Mouse (Mus musculus) liver, postnatal 0 days (tissue): ENCODE measurements at regions not wholly inside any gene's neighbourhood (a gene's known extent, or its start where the extent isn't known, plus 50 kb on each side); places are given as distances from the start of the nearest gene placed in this dataset.

ENCODE experiments used
- ATAC-seq: fragments of 200-750 bp; cut with Nextera tagmentation; 2 replicates; pipeline ENCODE4 v1.8.0; 2017; ENCODE audit warnings: mild to moderate bottlenecking, moderate library complexity
- DNase-seq: peaks from one replicate; pipeline ENCODE4 v3.0.0-alpha.2; 2016
- H3K27ac ChIP-seq: fragments of 300-500 bp; sonication (generic); 2 replicates; pipeline ENCODE4 v1.5.1; 2014; ENCODE audit warnings: antibody characterized with exemption, moderate library complexity, mild to moderate bottlenecking, low read depth
- H3K27me3 ChIP-seq: fragments of 300-500 bp; sonication (generic); 2 replicates; pipeline ENCODE4 v1.6.1; 2014; ENCODE audit warnings: low read length, control low read depth, mixed read lengths; ENCODE audit not compliant: insufficient read depth
- H3K36me3 ChIP-seq: fragments of 300-500 bp; sonication (generic); replicated peaks from 2 replicates; pipeline ENCODE4 v1.6.1; 2014; ENCODE audit warnings: mild to moderate bottlenecking, control low read depth, low read length, moderate library complexity, mixed read lengths; ENCODE audit not compliant: insufficient read depth
- H3K4me1 ChIP-seq: fragments of 300-500 bp; sonication (generic); 2 replicates; pipeline ENCODE4 v1.6.1; 2014; ENCODE audit warnings: antibody characterized with exemption, mild to moderate bottlenecking, control low read depth; ENCODE audit not compliant: insufficient read depth
- H3K4me2 ChIP-seq: fragments of 300-500 bp; sonication (generic); 2 replicates; pipeline ENCODE4 v1.6.1; 2014; ENCODE audit warnings: low read depth, mild to moderate bottlenecking, low read length, moderate library complexity, mixed read lengths
- H3K4me3 ChIP-seq: fragments of 300-500 bp; sonication (generic); 2 replicates; pipeline ENCODE4 v1.5.1; 2014; ENCODE audit warnings: low read depth, low read length
- H3K9ac ChIP-seq: fragments of 300-500 bp; sonication (generic); replicated peaks from 2 replicates; pipeline ENCODE4 v1.6.1; 2014; ENCODE audit warnings: mild to moderate bottlenecking, moderate library complexity
- H3K9me3 ChIP-seq: fragments of 300-500 bp; sonication (generic); 2 replicates; pipeline ENCODE4 v1.6.1; 2016; ENCODE audit warnings: mild to moderate bottlenecking, control low read depth, low read length, mixed read lengths
- CTCF ChIP-seq: sonication (generic); IDR thresholded peaks from 2 replicates; pipeline ENCODE4 v1.5.1; 2016; ENCODE audit warnings: antibody characterized with exemption, low read depth
- EP300 ChIP-seq: IDR thresholded peaks from 2 replicates; pipeline ENCODE4 v1.6.1; 2016; ENCODE audit warnings: antibody characterized with exemption, low read depth, mild to moderate bottlenecking
- WGBS: fragments of 180-500 bp; shearing (Covaris S2); extraction: QIAGEN DNeasy Blood & Tissue Kit; methylation state at CpG from one replicate; pipeline ENCODE4 v1.1.7; 2014; ENCODE audit not compliant: insufficient replicate concordance; 5-methylcytosine and 5-hydroxymethylcytosine counted together

GRCm38 (mm10) chr4:137216908-137217497 lies 60.3 kb upstream of the Wnt4 start:
- Histone ChIP-seq H3K4me3 (no peak overlapping the region), H3K27me3 (0 out of 2 replicates have a peak, but pooled peaks cover 5% of the 10 kb centered on the region), H3K9ac (no peak overlapping the region), H3K4me1 (no peaks in the 10 kb centered on the region), H3K27ac (no peak overlapping the region), H3K4me2 (no peak overlapping the region), H3K9me3 (peaks cover 3% of the 10 kb centered on the region; the same call in 1 of the 2 replicates), H3K36me3 (no peaks in the 10 kb centered on the region)
- ATAC-seq: no peak
- no peak for DNase-seq
- no peak for TF ChIP-seq EP300
- TF ChIP-seq CTCF: no peak
- WGBS: 61% methylated on average over 9 of the region's 9 CpGs

DNA sequence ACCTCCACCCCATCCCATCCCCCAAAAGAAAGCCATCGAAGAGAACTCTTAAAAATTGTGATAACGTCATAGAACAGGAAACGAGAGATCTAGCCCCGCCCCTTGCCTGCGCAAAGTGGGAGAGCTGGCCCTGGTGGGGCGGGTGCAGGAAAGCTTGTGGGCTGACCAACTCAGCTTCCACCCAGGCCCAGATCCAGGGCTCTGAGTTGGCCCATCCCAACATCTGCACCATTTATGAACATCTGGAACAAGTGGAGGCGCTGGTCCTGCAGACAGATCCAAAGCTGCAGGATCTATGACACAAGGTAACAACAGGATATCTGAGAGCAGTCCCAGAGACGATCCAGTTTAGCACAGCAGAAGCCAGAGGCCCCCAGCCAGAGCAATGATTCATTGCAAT lies 62.7 kb upstream of the Wnt4 start:
- no peaks in the 10 kb centered on the region for H3K36me3 ChIP-seq
- ATAC-seq: no peak

GRCm38 (mm10) chr4:137212846-137213245 lies 64.4 kb upstream of the Wnt4 start:
- DNase-seq (no peak), ATAC-seq (no peak)
- H3K4me3 ChIP-seq: no peak overlapping the region
- 0 out of 2 replicates have a peak, but pooled peaks cover 5% of the 10 kb centered on the region for H3K27me3 ChIP-seq
- no peaks in the 10 kb centered on the region for H3K36me3 ChIP-seq
- H3K9me3 ChIP-seq: no peaks in the 10 kb centered on the region
- no peak overlapping the region for H3K27ac ChIP-seq
- 46% methylated on average over 9 of the region's 9 CpGs for WGBS
- H3K9ac ChIP-seq: no peak overlapping the region
- no peak overlapping the region for H3K4me2 ChIP-seq
- TF ChIP-seq CTCF (no peak), EP300 (no peak)
- H3K4me1 ChIP-seq: no peaks in the 10 kb centered on the region

More for the DNA sequence above, 62.7 kb upstream of the Wnt4 start:
- H3K27me3 ChIP-seq: 0 out of 2 replicates have a peak, but pooled peaks cover 5% of the 10 kb centered on the region
- H3K4me3 ChIP-seq: no peak overlapping the region
- no peak overlapping the region for H3K9ac ChIP-seq
- no peak overlapping the region for H3K4me2 ChIP-seq
- TF ChIP-seq CTCF (no peak), EP300 (no peak)
- H3K27ac ChIP-seq: no peak overlapping the region
- no peak for DNase-seq
- 50% methylated on average over 8 of the region's 8 CpGs for WGBS
- H3K4me1 ChIP-seq: no peaks in the 10 kb centered on the region
- H3K9me3 ChIP-seq: no peaks in the 10 kb centered on the region

DNA sequence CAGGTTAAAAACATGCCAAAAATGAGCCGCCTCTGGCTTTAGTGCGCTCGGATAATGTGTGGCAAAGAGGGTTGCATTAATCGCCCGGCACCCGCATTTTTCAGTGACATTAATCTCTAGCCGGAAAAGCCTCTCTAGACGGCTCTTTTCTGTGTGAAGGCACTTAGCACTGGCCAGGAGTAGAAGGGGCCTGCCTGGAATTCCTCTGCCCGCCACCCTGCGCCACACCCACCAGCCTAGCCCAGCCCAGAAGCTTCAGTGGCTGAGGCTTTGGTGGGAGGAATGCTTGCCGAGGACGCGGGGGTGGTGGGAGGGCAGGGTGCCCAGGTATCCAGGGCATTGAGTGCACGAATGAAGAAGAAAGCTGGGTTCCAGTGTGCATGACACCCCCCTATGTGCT lies 65.2 kb upstream of the Wnt4 start:
- no peak overlapping the region for H3K4me3 ChIP-seq

DNA sequence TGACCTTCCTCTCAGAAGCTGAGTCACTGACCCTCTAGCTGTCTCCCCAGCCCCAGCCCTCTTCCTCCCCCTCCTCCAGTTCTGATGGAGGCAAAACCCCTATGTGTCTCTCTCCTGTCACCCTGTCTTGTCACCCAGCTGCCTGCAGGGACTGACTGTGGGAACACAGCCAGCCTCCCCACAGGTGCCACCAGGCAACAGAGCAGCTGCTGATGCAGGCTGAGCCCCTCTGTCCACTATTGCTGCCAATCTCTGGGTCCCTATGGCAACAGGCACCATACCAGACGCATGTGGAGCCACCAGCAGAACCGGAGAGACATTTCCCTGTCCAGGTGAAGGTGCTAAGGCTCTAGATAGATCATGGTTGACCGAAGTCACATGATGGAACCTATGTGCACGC lies 66.0 kb upstream of the Wnt4 start:
- Histone ChIP-seq H3K9ac (no peak overlapping the region), H3K4me1 (no peaks in the 10 kb centered on the region), H3K27ac (no peak overlapping the region), H3K36me3 (no peaks in the 10 kb centered on the region), H3K27me3 (0 out of 2 replicates have a peak, but pooled peaks cover 5% of the 10 kb centered on the region), H3K4me3 (no peak overlapping the region), H3K4me2 (no peak overlapping the region), H3K9me3 (no peaks in the 10 kb centered on the region)
- WGBS: 67% methylated on average over 4 of the region's 4 CpGs
- DNase-seq (no peak), ATAC-seq (no peak)
- TF ChIP-seq EP300: no peak

More for the DNA sequence above, 65.2 kb upstream of the Wnt4 start:
- ATAC-seq: no peak
- H3K27ac ChIP-seq: no peak overlapping the region
- no peaks in the 10 kb centered on the region for H3K36me3 ChIP-seq
- no peak overlapping the region for H3K9ac ChIP-seq
- H3K4me1 ChIP-seq: no peaks in the 10 kb centered on the region
- 0 out of 2 replicates have a peak, but pooled peaks cover 5% of the 10 kb centered on the region for H3K27me3 ChIP-seq
- TF ChIP-seq CTCF (no peak), EP300 (no peak)
- no peaks in the 10 kb centered on the region for H3K9me3 ChIP-seq
- no peak overlapping the region for H3K4me2 ChIP-seq
- DNase-seq: no peak
- WGBS: 64% methylated on average over 14 of the region's 14 CpGs

DNA sequence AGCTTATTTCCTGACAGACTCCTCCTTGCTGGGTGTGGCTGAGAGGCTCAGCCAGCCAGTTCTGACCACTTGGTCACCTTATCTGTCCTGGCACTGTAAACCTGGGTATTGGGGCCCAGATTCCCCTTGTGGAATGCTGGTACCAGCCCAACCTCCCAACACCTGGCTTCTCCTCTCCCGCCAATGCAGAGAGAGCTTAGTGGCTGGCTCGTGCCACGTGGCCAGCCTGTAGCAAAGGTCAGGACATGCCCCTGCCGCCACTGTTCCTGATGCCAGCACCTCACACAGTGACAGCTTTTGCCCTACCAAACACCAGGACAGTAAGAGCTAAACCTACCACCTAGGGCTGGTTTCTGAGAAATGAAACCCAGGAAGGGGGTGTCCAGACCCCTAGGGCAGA lies 66.8 kb upstream of the Wnt4 start:
- no peak for ATAC-seq
- Histone ChIP-seq H3K4me3 (no peak overlapping the region), H3K36me3 (no peaks in the 10 kb centered on the region), H3K4me1 (no peaks in the 10 kb centered on the region), H3K27me3 (0 out of 2 replicates have a peak, but pooled peaks cover 5% of the 10 kb centered on the region), H3K4me2 (no peak overlapping the region), H3K9me3 (no peaks in the 10 kb centered on the region), H3K9ac (no peak overlapping the region), H3K27ac (no peak overlapping the region)
- no peak for DNase-seq
- WGBS: 65% methylated on average over 4 of the region's 4 CpGs
- no peak for TF ChIP-seq CTCF
- TF ChIP-seq EP300: no peak
